Mouse (Mus musculus) megakaryocyte progenitor cell, adult 5-6 weeks (primary cell): ENCODE results near the gene Clic4. TPM values are rescaled to one million over a fixed set of nuclear protein-coding genes. Genes with fewer than 3 reads are reported as not detected.
"Not testable (repeated sequence)": the region's sequence is repeated elsewhere in the genome, so short reads cannot be mapped to it uniquely, and the experiment has no call there.

Experiments used
- ATAC-seq: replicated peaks from 2 replicates; pipeline ENCODE4 v1.8.0; 2016; ENCODE audit warnings: mild to moderate bottlenecking, moderate TSS enrichment, inconsistent platforms; ENCODE audit not compliant: poor library complexity
- total RNA-seq, 2 experiments: library from RNA; stranded (forward) in 1 of 2; stranded (reverse) in 1 of 2; fragments of 157-497, 149-512 nt in 1 of 2; fragments of 200-1000 nt in 1 of 2; gene quantifications; 2 replicates each; pipeline versions ENCODE4 v1.2.3 to v1.2.4; 2015 to 2017

Clic4 gene
- total RNA-seq, 2 experiments from 2014 or later, result 29.9 to 34.1 TPM

DNA sequence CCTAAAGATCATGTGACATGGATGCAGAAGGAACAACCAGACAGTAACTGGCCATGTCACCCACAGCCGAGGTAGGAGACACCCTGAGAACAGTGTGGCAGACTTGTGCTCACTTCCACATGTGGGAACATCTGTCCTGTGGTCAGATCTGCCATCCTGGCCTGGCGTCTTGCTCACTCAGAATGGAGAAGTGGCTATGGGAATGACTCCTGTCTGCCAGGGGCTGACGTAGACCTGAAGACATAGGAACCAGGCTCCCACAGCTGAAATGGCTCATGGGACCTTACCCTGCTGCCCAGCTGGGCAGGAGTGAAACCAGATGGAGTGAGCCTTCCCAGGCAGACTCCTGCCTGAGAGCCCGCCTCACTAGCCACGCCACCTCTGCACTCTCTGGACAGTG is 79.8 kb downstream of the Clic4 start:
- ATAC-seq, result peak; percentile 96

DNA sequence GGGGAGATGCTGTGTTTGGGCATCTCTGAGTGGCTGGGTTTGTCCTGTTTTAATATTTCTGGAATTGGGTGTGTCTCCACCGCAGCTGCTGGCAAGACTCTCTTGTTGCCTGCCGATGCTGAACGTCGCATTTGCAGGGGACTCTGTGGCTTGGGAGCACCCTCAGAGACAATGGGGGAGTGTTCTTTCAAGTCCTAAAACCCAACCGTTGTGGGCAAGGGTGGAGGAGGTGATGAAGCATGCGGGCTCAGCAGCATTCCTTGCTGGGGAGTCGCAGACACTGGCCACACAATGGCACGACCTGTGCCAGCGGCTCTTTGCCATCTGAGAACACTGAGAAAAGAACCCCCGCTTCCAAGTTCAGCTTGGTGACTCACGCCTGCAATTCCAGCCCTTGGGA is 81.0 kb downstream of the Clic4 start:
- ATAC-seq, result no peak

DNA sequence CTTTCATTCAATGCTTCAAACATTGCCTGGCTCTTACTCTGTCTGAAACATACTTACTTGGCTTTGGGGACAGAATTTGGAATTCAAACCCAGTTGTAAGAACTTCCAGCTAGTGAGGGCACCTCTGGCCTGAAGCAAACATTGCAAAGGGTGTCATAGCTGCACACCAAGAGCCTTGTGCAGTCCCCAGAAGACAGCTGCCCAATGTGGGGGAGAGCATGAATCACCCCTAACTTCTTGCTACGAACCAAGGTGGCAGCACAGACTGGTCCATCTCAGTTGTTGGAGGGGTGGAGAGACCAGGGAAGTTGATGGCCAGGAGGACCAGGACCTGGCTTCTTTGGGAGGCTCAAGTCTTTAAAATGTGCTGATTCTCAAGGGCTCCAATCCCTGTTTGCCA is 81.4 kb downstream of the Clic4 start:
- no peak for ATAC-seq

DNA sequence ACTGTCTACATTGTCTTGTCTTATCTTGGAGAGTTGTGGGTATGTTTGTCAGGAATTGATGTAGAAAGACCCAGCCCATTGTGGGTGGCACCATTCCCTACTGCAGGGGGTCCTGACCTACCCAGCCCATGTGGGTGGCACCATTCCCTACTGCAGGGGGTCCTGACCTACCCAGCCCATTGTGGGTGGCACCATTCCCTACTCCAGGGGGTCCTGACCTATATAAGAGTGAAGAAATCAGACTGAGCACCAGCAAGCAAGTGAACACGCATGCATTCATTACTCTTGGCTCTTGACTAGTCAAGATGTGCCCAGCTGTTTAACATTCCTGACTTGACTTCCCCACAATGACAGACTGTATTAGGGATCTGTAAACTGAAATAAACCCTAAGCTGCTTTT is 82.2 kb downstream of the Clic4 start:
- no peak for ATAC-seq

DNA sequence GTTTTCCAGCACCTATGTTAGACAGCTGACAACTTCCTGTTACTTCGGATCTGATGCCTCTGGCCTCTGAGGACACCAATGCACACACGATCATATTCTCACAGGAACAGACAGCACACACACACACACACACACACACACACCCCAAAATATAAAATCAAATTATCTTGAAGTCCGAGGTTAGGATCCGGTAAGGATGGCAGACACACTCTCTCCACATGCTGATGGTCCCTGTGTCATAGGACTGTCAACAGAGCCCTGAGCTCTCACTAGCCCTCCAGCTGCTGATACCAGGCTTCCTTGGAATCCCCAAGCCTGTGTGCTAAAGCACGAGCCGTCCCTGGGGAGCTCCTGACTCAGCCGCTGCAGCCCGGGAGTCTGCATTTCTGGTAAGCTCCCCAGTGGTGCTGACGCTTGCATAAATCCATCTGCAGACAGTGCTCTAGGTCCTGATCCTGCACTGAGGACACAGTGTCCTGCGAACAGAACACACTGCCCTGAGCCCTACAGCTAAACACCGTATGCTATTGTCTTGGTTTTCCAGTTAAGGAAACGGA is 83.1 kb downstream of the Clic4 start:
- no peak for ATAC-seq

DNA sequence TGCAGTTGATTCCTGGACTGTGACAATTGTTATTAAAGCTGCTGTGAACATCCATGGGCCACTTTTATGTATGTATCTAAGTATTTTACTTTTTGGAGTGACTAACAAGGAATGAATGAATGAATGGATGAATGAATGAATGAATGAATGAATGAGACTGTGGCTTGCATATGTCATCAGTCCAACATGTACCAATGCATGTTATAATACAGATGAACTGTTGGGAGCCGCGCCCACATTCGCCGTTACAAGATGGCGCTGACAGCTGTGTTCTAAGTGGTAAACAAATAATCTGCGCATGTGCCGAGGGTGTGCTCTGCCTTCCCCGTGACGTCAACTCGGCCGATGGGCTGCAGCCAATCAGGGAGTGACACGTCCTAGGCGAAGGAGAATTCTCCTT is 88.3 kb downstream of the Clic4 start:
- not testable (repeated sequence) for ATAC-seq

DNA sequence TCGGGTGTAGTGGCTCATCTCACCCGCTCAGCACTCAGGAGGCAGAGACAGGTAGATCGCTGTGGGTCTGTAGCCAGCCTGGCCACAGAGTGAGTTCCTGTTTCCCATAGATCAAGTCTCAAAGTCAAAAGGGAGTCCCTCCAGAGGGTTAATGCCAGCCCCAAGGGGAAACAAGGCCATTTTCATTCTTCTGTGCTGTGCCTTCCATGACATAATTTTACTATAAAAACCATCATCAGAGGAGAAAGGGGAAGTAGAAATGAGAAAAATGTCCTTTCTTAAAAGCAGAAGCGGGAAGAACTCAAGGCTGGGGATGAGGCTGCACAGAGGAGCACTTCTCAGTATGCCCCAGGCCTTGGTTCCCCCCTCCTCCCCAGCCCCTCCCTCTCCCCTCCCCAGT is 90.8 kb downstream of the Clic4 start:
- peak; percentile 60 for ATAC-seq

DNA sequence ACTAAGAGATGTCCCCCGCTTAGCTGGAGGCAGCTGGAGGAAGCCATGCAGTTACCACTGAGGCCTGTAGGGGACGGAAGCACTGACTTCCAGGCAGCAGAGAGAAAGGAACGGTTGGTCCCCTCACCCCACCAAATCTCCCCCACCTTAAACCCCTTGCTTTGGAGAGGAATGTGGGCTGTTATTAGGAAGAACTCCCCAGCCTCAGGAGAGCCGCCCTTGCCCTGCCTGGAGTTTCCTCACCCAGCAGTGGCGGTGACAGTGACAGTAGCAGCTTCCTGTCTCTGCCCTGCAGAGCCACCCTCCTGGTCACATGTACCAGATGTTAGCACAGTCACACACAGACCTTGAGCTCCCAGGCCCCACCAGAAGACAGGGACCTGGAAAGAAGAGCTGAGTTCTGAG is 93.5 kb downstream of the Clic4 start:
- ATAC-seq, result peak; percentile 67

DNA sequence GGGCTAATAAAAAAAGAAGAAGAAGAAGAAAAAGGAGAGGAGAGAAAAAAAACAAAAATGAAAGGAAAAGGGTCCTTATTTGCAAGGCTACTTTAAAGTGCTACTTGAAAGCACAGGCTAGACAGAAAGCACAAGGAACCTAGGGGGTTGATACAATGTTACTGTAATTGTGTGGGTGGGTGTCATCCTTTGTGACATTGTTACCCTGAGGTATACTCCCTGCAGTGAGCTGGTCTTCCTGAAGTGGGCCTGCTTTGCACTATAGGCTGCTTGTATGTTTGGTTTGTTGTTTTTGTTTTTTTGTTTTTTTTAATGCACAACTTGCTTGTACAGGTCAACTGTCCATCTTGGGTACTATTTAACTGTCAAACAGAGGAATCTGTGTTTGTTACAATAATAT is 95.0 kb downstream of the Clic4 start:
- no peak for ATAC-seq

DNA sequence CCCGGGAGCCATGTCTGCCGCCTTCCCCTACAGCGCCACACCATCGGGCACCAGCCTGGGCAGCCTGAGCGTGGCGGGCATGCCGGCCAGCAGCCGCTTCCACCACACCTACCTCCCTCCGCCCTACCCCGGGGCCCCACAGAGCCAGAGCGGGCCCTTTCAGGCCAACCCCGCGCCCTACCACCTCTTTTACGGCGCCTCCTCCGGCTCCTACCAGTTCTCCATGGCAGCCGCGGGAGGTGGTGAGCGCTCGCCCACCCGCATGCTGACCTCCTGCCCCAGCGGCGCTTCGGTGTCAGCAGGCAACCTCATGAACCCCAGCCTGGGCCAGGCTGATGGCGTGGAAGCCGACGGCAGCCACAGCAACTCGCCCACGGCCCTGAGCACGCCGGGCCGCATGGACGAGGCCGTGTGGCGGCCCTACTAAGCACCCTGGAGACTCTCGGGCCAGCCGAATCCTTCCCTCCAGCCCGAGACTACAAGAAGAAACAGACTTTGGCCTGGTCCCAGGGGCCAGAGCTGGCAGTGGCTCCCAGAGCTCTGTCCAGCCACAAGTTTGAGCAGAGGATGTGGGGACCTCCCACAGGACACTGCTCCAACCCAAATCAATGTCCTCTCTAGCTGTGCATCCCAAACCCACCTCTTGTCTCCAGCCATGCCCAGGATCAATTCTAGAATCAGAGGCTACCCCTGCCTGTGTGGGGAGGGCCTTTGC is 97.1 kb downstream of the Clic4 start:
- ATAC-seq, result no peak

DNA sequence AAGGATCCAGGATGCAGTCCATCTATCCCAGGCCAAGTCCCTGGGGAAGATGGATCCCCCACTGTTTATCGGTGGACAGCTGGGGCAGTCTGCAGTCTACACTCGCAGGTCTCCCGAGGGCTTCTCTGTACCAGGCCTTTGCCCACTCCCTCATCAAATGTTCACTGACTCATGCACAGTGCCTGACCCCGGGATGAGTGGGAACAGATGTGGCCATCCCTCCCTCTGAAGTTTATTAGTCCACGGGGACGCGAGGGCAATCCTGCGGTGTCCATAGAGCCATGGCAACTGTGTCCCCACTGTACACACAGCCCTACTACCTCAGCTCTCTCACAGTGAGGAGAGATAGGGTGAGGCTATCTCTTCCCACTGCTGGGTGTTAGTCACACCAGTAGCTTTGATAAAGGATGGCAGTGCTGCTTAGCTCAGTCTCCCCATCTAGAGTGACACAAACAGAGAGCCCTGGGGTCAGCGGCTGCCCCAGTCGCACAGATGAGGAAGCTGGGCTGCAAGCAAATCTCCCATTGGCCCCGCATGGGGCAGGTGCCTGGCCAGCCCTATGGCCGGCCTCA is 101.2 kb downstream of the Clic4 start:
- ATAC-seq, result peak; percentile 70

DNA sequence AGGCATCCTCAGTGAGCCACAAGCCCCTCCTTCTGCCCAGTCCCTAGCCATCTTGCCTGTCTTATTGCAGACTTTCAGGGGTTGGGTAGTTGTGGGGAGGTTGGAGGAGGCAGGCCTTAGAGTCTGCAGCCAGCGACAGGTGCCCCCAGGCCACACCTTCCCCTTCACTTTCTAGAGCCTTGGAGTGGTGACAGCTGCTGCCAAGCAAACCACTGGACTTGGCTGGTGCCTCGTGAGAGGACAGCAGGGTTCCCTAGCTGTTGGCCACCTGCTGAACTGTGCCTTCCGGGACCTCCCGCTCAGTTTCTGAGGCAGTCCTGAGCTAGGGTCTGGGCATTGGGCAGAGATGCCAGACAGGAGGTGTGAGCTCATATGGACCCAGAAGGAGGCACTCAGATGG is 103.1 kb downstream of the Clic4 start:
- ATAC-seq, result no peak

DNA sequence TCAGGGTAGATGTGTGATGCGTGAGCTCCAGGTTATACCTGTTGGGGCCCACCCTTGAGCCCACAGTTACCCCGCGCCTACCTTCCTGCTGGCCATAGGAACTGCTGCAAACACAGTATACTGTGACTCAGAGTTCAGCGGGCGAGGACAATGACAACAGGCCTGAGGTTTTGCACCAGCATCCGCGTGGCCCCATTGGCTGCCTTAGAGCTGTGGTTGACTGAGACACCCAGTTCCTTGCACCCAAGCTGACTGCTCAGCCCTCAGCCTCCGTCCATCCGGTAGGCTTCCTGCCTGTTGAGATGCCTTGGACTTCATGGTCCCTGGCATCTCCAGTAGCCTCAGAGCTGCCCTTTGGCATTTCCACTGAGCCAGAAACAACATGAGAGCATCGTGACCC is 103.5 kb downstream of the Clic4 start:
- ATAC-seq, result no peak

DNA sequence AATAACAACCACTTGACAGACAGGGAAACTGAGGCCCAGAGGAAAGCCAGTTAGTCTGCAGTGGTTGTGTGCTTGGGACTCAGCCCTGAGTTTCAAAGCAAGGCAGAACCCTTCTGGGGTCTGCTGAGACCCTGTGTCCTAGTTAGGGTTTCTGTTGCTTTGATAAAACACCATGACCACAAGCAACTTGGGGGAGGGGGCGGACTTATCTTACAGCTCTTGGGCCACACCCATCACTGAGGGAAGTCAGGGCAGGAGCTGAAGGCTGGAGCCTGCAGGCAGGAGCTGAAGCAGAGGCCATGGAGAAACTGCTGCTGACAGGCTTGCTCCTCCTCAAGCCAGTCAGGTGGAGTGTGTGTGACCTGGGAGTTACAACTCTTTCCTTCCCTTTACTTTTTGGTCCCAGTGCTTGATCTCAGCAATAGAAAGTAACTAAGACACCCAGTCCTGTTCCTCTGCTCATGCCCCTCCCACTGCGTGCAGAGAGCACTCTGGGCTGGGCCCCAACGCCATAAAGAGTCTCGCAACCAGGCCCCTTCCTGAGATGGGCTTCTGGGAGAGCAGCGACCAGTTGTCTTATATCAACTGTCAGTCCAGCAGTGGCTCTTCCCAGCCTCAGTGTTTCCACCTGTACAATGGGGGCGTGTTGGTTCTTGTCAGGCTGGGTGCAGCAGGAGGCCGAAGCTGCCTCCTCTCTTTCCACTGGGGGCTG is 104.6 kb downstream of the Clic4 start:
- peak; percentile 32; the same call in 1 of the 2 replicates for ATAC-seq

DNA sequence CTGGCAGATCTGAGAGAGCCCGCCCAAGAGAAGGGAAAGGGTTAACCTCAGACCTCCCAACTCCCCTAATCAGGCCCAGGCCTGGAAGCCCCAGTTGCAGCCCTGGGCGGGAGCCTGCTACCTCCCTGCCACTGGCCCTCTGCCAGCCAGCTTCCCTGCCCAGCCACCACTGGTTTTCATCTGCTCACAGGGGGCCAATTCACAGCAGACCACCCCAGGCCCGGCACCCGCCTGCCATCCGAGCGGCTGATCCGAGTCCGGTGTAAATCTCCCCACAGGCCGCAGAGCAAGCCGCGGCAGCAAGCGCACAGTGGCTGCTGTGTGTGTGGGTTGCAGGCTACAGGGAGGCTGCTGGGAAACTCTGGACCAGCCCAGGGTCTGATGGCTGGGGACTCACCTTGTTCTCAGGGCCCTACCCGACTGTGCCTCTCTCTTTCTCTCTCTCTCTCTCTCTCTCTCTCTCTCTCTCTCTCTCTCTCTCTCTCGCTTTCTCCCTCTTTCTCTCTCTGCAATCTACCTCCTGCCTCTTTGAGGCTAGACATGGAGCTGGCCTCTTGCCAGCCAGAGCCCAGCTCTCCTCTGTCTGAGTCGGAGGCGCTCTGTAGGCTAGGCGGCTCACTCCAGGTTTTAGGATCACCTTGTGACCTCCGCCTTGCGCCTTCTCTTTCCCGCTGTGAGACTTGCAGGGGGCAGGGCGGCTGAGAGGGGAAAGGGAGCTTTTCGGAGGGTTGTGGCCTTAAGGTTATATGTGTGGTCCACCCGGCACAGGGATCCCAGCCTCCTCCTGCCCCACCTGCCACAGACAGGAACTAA is 106.0 kb downstream of the Clic4 start:
- ATAC-seq, result peak; percentile 58

DNA sequence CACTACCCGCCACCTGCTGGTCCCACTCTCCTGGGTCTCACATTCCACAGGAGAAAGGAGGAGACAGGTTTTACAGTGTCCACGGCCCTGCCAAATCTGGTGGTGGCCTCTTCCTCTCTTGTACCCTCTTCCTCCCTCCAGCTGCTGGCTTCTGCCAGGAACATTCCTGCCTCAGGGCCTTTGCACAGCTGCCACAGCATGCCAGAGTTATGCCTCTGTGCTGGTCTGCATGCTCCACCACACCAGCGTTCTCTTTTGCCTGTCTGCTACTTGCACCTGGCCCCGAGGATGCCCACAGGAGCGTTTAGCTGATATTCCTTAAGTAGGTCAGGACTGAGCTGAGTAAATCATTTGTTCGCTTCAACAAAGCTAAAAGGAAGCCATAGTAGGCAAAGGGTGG is 106.9 kb downstream of the Clic4 start:
- no peak for ATAC-seq

Other genes starting within 250 kb of the Clic4 start
- gene Runx3, start 152.2 kb downstream of the Clic4 start, total RNA-seq (2015), result 56.7 and 60.5 TPM in 2 replicates
- gene Runx3, start 152.2 kb downstream of the Clic4 start, total RNA-seq (2017), result 7.1 and 10.8 TPM in 2 replicates
- 204 and 218 TPM in 2 replicates for gene Srrm1, start 80.5 kb upstream of the Clic4 start, total RNA-seq (2015)
- 112 and 141 TPM in 2 replicates for gene Srrm1, start 80.5 kb upstream of the Clic4 start, total RNA-seq (2017)
- 0.25 TPM in 1 of 2 replicates, not detected in the other for gene Ncmap, start 125.4 kb upstream of the Clic4 start, total RNA-seq (2015)
- gene Ncmap, start 125.4 kb upstream of the Clic4 start, total RNA-seq (2017), result not detected in 2 replicates
- 3.6 and 5.6 TPM in 2 replicates for gene Rcan3, start 161.0 kb upstream of the Clic4 start, total RNA-seq (2015)
- 4.1 and 7.7 TPM in 2 replicates for gene Rcan3, start 161.0 kb upstream of the Clic4 start, total RNA-seq (2017)
- 0.12 TPM in 1 of 2 replicates, not detected in the other for gene Stpg1, start 222.0 kb upstream of the Clic4 start, total RNA-seq (2015)
- gene Stpg1, start 222.0 kb upstream of the Clic4 start, total RNA-seq (2017), result not detected in 2 replicates
- 4.1 and 6.6 TPM in 2 replicates for gene Nipal3, start 222.2 kb upstream of the Clic4 start, total RNA-seq (2015)
- 18.8 and 23.3 TPM in 2 replicates for gene Nipal3, start 222.2 kb upstream of the Clic4 start, total RNA-seq (2017)